Mouse (Mus musculus): ENCODE measurements at regions not wholly inside any gene's neighbourhood (a gene's known extent, or its start where the extent isn't known, plus 50 kb on each side); places are given as distances from the start of the nearest gene placed in this dataset.

DNA sequence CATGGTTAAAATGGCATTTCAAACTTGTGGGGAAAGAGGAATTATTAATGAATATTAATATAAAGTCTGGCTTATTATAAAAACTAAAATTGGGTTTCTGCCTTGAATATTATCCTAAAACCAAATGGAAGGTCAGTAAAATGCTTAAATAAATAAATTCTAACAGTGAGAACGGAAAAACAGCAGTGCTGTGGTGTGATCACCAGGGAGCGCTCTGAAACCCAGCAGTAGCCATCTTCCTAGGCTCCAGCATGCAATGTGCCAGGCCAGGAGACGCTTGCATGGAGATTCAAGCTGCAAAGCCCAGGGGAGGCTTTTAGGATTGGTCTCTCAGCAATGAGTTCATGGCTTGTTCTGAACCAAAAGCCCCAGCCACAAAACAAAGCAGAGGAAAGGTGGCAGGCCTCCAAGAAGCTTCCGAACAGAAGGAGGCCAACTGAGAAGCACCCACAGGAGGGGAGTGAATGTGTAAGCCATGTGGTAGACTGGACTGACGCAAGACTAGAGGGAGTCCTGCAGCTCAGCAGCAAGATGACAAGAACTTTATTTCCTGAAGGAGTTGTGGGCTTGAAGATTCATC lies 52.3 kb upstream of the Bace2 start:
- no peak for DNase-seq (ENCODE audit: low read depth, low spot score)

All from forelimb bud, embryonic 11.5 days (tissue).